Mouse (Mus musculus) liver, adult (tissue): ENCODE data around the gene Sox6.

Source experiments
- GATA4 ChIP-seq: IDR thresholded peaks from 2 replicates; pipeline ENCODE4 v1.6.1; 2014; ENCODE audit warnings: mild to moderate bottlenecking, low read length; ENCODE audit not compliant: insufficient replicate concordance

The Sox6 gene

GRCm38 (mm10) chr7:115628766-115629165, 409.8 kb downstream of the Sox6 start:
- no peak for TF ChIP-seq GATA4

- TF ChIP-seq GATA4 = no peak
Measured at GRCm38 (mm10) chr7:115625956-115626355, 412.6 kb downstream of the Sox6 start.

- TF ChIP-seq GATA4 = peak; percentile 61; the same call in 1 of the 2 replicates
Measured at GRCm38 (mm10) chr7:115624907-115625552, 413.6 kb downstream of the Sox6 start.

- no peak for TF ChIP-seq GATA4
Measured at GRCm38 (mm10) chr7:115624451-115624850, 414.1 kb downstream of the Sox6 start.

- no peak for TF ChIP-seq GATA4
Measured at GRCm38 (mm10) chr7:115615697-115616237, 422.8 kb downstream of the Sox6 start.

GRCm38 (mm10) chr7:115607485-115607884, 431.1 kb downstream of the Sox6 start:
- TF ChIP-seq GATA4 = no peak

GRCm38 (mm10) chr7:115604883-115605282, 433.7 kb downstream of the Sox6 start:
- TF ChIP-seq GATA4 = no peak

- no peak for TF ChIP-seq GATA4
Measured at GRCm38 (mm10) chr7:115597376-115597775, 441.2 kb downstream of the Sox6 start.

- TF ChIP-seq GATA4 = no peak
Measured at GRCm38 (mm10) chr7:115580461-115580860, 458.1 kb downstream of the Sox6 start.

GRCm38 (mm10) chr7:115579826-115580225, 458.8 kb downstream of the Sox6 start:
- no peak for TF ChIP-seq GATA4

GRCm38 (mm10) chr7:115576387-115576786, 462.2 kb downstream of the Sox6 start:
- no peak for TF ChIP-seq GATA4

- TF ChIP-seq GATA4 = no peak
Measured at GRCm38 (mm10) chr7:115574834-115575233, 463.8 kb downstream of the Sox6 start.

- no peak for TF ChIP-seq GATA4
Measured at GRCm38 (mm10) chr7:115568821-115569240, 469.8 kb downstream of the Sox6 start.

- TF ChIP-seq GATA4 = no peak
Measured at GRCm38 (mm10) chr7:115568301-115568700, 470.3 kb downstream of the Sox6 start.

- no peak for TF ChIP-seq GATA4
Measured at GRCm38 (mm10) chr7:115566818-115567217, 471.8 kb downstream of the Sox6 start.

- no peak for TF ChIP-seq GATA4
Measured at GRCm38 (mm10) chr7:115565060-115565426, 473.6 kb downstream of the Sox6 start.
